Mouse (Mus musculus): ENCODE data around the gene Map2k2. TPM values are rescaled to one million over a fixed set of nuclear protein-coding genes. Genes with fewer than 3 reads are reported as not detected.

Map2k2 gene
- 498 and 833 TPM in 2 replicates for polyA plus RNA-seq (2012; ENCODE audit: low replicate concordance)

DNA sequence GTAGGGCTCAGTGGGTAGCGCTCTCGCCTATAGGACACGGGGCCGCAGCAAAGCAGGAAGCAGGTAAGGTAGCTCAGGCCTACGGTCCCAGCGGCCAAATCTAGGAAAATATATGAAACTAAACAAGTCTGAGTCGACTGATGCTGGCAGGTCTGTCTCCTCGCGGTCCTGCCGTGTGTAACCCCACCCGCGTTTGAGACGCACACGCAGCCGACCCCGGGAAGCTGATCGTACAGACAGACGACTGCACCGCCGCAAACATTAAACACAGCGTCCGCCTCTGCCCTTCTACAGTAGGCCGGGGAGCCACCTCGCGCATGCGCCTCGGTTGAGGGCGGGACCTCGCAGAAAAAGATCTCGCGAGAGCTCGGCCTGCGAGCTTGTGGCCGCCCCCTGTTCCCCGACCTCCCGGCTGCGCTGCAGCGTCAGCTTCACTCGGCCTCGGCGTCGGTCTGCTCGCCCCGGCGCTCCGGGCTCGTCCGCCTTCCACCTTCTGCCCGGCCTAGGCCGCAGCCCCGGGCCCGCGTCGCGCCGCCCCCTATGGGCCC is at the start of gene Map2k2:
Map2k2 (plus strand) TSS at position 351 of the 548 bp plus-strand sequence.

DNA sequence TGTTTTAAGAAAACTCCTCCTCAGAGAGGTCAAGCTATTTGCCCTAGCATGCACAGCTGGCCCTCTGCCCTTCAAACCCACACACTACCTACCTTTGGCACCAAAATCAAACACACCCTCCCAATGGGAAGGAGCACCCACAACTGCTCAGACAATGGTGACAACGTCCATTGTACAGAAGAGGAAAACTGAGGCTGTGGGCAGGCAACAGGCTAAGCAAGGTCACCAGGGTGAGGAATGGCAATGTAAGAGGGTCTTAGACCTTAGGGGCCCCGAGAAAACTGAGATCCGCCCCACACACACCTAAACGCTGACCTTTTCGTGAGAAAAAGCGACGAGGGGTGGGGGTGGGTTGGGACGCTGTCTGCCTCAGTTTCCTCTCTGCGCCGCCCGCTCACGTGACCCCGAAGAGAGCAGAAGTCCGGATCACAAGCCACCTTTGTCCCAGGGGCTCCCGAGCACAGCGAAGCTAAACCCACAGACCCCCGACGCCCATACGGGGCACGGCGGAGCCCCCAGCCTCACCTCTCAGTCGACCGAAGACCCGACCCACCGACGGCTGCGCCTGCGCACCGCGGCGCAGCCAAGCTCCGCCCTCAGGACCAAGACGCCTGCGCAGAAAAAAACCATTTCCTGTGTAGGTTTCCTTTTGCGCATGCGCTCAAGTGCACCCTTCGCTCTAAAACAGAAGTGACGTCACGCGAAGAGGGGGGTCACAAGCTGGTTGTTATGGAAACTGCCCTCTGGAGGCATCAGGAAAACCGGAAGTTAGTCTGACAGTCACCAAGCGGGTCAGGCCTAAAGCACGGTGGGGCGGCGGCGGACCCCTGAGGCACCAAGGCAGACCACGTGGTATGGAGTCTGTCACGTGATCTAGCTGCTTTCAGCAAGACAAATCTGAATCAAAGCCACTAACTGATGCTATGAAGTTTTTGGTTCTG is 45.8 kb upstream of the Map2k2 start, which contains the start of gene Sgta:
Sgta (minus strand) TSS at position 579 of the 941 bp plus-strand sequence.

DNA sequence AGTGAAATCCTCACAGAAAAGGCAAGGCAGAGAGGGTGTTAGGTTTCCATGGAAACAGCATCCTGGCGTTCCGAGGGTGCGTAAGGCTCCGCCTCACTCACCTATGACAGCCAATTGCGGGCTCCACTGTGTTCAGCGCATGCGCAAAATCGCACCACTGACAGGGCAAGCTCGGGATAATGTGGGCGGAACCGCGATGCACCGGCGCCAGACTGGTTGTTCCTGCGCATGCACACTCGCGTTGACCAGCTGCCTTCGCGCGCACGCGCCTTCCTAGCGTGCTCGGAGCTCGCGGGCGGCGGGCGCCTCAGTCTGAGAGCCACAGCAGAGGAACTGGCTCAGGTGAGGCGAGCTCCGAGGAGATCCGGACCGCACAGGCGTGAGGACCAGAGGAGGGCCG is 35.9 kb upstream of the Map2k2 start, which contains the start of gene Thop1:
Thop1 (plus strand) TSS at position 200 of the 400 bp plus-strand sequence.

DNA sequence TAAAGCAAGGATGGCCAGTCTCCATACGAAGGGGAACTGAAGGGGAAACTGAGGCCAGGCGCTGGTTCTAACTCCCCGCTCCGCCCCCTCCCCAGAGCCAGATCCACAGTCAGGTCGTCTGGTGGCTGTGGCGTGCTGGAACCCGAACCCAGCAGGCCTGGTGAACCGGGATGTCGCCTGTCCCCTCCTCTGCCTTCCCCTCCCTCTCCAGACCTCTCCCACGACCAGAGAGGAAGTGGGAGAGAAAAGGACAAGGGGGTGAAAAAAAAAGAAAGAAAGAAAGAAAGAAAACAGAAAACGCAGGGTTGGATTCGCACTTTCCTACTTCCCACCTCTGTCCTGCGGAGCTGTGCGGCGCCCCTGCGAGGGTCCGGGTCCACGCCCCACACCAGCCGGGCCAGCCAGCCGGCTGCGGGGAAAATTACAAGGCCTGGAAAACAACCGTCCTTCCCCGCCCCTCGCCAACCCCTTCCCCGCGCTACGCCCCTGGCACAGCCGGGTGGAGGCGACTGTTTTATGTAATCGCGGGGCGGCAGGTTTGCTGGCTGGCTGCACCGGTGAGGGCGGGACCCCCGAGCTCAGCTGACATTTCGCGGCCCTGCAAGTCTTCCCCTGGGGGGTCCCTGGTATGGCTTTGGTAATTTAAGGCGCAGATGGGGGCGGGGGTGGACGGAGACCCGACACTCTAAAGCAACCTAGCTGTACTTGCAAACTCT is 29.4 kb downstream of the Map2k2 start, which contains the start of gene Zbtb7a:
Zbtb7a (plus strand) TSS at position 255 of the 716 bp plus-strand sequence.

DNA sequence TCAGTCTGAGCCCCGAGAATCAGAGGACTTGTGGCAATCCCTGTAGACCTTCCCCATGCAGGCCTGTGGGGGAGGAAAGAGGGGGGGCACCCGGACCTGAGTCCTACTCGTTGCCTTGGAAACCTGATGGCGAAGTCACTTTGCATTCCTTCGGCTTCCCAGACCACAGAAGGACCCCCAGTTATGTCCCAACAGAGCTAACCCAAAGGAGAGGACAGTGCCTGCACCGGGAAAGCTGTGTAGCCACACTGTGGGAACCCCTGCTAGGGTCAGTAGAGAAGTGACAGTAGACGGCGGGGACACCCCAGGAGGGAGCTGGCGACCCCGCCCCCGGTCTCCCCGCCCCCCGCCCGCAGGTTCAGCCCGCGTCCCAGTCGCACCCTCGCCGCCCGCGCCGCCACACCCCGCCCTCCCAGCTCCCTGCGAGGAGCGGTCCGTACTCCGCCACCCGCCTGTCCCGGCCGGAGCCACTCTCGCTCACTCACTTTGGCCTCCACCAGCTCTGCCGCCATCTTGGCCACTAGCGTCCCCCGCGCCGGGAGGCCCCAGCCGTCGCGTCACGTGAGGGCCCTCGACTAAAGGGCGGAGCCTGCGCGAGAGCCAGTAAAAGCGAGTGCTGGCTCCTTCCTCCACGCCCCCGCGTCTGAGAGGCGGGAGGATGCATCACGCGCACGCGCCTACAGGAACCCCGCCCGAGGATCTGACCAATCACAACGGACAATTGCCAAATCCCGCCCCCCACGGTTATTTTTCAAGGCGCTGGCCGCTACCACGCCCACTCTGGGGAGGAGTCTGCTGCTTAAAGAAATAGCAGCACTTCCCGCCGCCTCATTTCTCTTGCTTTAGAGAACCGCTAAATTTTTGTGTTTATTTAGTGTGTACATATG is 61.7 kb downstream of the Map2k2 start, which contains the start of gene Pias4:
Pias4 (minus strand) TSS at position 724 of the 887 bp plus-strand sequence.

DNA sequence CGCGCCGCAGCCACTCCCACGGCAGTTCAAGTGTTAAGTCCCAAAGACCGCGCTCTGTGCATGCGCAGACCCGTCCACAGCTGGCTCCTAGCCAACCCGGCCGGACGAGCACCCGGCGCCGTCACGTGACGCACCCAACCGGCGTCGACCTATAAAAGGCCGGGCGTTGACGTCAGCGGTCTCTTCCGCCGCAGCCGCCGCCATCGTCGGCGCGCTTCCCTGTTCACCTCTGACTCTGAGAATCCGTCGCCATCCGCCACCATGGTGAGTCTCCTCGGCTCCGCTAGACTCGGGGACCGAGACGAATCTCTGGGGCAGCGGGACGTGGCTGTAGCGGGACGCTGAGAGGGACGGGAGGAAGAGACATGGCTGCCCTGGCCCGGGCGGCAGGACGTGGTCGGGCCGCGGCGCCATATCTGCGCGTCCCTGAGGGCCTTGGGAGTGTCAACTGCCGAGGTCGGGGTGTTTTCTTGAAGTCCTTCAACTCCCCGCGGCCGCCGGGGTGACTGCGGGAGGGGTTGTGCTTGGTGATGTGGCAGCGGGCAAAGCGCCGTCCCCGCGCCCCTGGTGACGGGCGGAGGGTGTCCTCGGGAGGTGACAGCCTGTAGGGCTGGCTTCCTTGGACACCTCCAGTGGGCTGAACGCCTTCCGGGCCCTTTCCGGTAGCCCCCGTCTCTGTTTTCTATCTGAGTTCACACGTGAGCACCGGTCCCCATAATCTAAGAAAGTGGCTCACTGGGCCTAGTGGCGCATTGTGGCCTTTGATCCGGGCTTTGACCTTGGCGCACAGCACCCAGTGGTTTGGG is 71.0 kb downstream of the Map2k2 start, which contains the start of gene Eef2:
Eef2 (plus strand) TSS at position 166 of the 806 bp plus-strand sequence.

DNA sequence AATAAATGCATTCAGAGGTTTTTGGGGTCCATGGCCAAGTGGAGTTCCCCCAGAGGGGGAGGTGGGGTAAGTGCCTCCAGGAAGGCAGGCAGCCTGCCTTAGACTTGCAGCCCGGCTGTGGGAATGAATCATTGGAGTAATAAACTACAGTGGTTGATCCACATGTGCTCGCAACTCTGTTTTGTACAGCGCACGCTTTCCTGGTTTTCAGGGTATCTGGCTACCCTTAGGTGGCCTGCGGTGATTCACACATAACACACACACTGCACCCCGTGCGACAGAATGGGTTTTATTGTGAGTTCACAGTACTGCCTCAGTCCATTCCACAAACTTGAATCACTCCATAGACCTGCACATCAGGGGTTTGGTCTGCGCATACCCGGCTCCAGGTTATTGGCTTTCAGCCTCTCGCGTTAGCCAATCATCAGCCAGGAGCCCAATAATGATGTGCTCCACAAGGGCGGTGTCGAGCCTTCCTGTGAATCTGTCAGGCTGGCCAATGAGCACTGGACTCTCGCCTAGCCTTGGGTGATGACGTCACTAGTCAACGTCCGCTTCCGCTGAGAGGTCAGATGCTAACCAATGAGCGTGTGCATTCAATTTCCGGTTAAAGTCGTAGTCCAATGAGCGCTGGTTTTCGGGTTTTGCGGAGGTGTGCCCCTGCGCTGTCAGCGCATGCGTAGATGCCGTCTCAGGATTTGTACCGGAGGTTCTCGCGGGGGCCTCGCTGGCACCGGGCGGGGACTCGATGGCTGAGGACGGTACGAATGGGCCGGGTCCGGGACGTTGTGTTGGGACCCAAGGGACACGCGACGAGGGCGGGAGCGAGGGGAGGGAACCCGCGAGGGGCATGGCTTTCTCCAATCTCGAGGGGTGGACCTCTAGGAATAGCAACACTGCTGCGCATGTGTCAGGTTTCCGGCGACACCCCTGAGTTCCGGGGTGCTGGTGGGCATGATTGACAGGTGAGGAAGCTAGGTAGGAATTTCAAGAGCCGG is 76.9 kb downstream of the Map2k2 start, which contains the start of gene Dapk3:
Dapk3 (plus strand) TSS at position 670 of the 998 bp plus-strand sequence.

Other genes with a start within 250 kb of the Map2k2 start
- gene Tmprss9, start 234.1 kb upstream of the Map2k2 start, polyA plus RNA-seq (2012; ENCODE audit: low replicate concordance), result 0.36 and 1.6 TPM in 2 replicates
- 135 and 264 TPM in 2 replicates for gene Timm13, start 204.9 kb upstream of the Map2k2 start, polyA plus RNA-seq (2012; ENCODE audit: low replicate concordance)
- gene Lmnb2, start 187.7 kb upstream of the Map2k2 start, polyA plus RNA-seq (2012; ENCODE audit: low replicate concordance), result 5.7 and 6.6 TPM in 2 replicates
- 5.7 and 9.6 TPM in 2 replicates for gene Gadd45b, start 175.8 kb upstream of the Map2k2 start, polyA plus RNA-seq (2012; ENCODE audit: low replicate concordance)
- gene Gng7, start 91.0 kb upstream of the Map2k2 start, polyA plus RNA-seq (2012; ENCODE audit: low replicate concordance), result 0.27 and 0.35 TPM in 2 replicates
- not detected in 2 replicates for gene Diras1, start 80.3 kb upstream of the Map2k2 start, polyA plus RNA-seq (2012; ENCODE audit: low replicate concordance)
- gene Slc39a3, start 68.5 kb upstream of the Map2k2 start, polyA plus RNA-seq (2012; ENCODE audit: low replicate concordance), result 13.0 and 21.1 TPM in 2 replicates
- 204 and 220 TPM in 2 replicates for gene Sgta, start 45.7 kb upstream of the Map2k2 start, polyA plus RNA-seq (2012; ENCODE audit: low replicate concordance)
- 162 and 193 TPM in 2 replicates for gene Thop1, start 35.9 kb upstream of the Map2k2 start, polyA plus RNA-seq (2012; ENCODE audit: low replicate concordance)
- gene Creb3l3, start 7.0 kb upstream of the Map2k2 start, polyA plus RNA-seq (2012; ENCODE audit: low replicate concordance), result 0.35 TPM in 1 of 2 replicates, not detected in the other
- gene Zbtb7a, start 29.3 kb downstream of the Map2k2 start, polyA plus RNA-seq (2012; ENCODE audit: low replicate concordance), result 295 and 321 TPM in 2 replicates
- gene Pias4, start 62.0 kb downstream of the Map2k2 start, polyA plus RNA-seq (2012; ENCODE audit: low replicate concordance), result 90.2 and 186 TPM in 2 replicates
- 344 and 2,489 TPM in 2 replicates for gene Eef2, start 70.7 kb downstream of the Map2k2 start, polyA plus RNA-seq (2012; ENCODE audit: low replicate concordance)
- 53.3 and 169 TPM in 2 replicates for gene Dapk3, start 77.1 kb downstream of the Map2k2 start, polyA plus RNA-seq (2012; ENCODE audit: low replicate concordance)
- not detected in 2 replicates for gene 4930442H23Rik, start 77.9 kb downstream of the Map2k2 start, polyA plus RNA-seq (2012; ENCODE audit: low replicate concordance)
- not detected in 2 replicates for gene Nmrk2, start 96.1 kb downstream of the Map2k2 start, polyA plus RNA-seq (2012; ENCODE audit: low replicate concordance)
- 0.09 and 0.16 TPM in 2 replicates for gene Atcay, start 124.9 kb downstream of the Map2k2 start, polyA plus RNA-seq (2012; ENCODE audit: low replicate concordance)
- 1.6 and 1.7 TPM in 2 replicates for gene Zfr2, start 127.2 kb downstream of the Map2k2 start, polyA plus RNA-seq (2012; ENCODE audit: low replicate concordance)
- 4.8 and 18.9 TPM in 2 replicates for gene Matk, start 147.0 kb downstream of the Map2k2 start, polyA plus RNA-seq (2012; ENCODE audit: low replicate concordance)
- 351 and 433 TPM in 2 replicates for gene Mrpl54, start 161.0 kb downstream of the Map2k2 start, polyA plus RNA-seq (2012; ENCODE audit: low replicate concordance)
- 147 and 155 TPM in 2 replicates for gene Apba3, start 161.0 kb downstream of the Map2k2 start, polyA plus RNA-seq (2012; ENCODE audit: low replicate concordance)
- gene Tjp3, start 185.7 kb downstream of the Map2k2 start, polyA plus RNA-seq (2012; ENCODE audit: low replicate concordance), result 2.4 and 5.3 TPM in 2 replicates
- gene Pip5k1c, start 187.0 kb downstream of the Map2k2 start, polyA plus RNA-seq (2012; ENCODE audit: low replicate concordance), result 189 and 253 TPM in 2 replicates
- 67.6 and 96.5 TPM in 2 replicates for gene Cactin, start 215.2 kb downstream of the Map2k2 start, polyA plus RNA-seq (2012; ENCODE audit: low replicate concordance)
- 3.7 and 8.0 TPM in 2 replicates for gene Tbxa2r, start 222.8 kb downstream of the Map2k2 start, polyA plus RNA-seq (2012; ENCODE audit: low replicate concordance)
- gene Gipc3, start 237.4 kb downstream of the Map2k2 start, polyA plus RNA-seq (2012; ENCODE audit: low replicate concordance), result 1.3 and 2.0 TPM in 2 replicates
- gene Hmg20b, start 244.6 kb downstream of the Map2k2 start, polyA plus RNA-seq (2012; ENCODE audit: low replicate concordance), result 314 and 739 TPM in 2 replicates